Mouse (Mus musculus) cerebellum, adult 2 months (tissue): ENCODE results near the gene Igf2r.

Experiments
- CTCF ChIP-seq: fragments of 200-500 bp; IDR thresholded peaks from 2 replicates; pipeline ENCODE4 v1.5.1; 2011; ENCODE audit warnings: low read depth, mild to moderate bottlenecking, control low read depth, low read length, moderate library complexity, borderline replicate concordance; ENCODE audit not compliant: insufficient read depth
- POLR2A ChIP-seq: fragments of 200-500 bp; IDR thresholded peaks from 2 replicates; pipeline ENCODE4 v1.6.1; 2011; ENCODE audit warnings: low read length, control low read depth, borderline replicate concordance; ENCODE audit not compliant: insufficient read depth

GRCm38 (mm10) chr17:12717445-12717844, 52.0 kb downstream of the Igf2r start:
- no peak for TF ChIP-seq CTCF
- no peak for TF ChIP-seq POLR2A
